Mouse (Mus musculus) left cerebral cortex, adult 2 months (tissue): ENCODE data around the gene Dglucy. TPM values are rescaled to one million over a fixed set of nuclear protein-coding genes. Genes with fewer than 3 reads are reported as not detected.

Experiments used
- DNase-seq, 2 experiments: peaks; one replicate each; pipeline ENCODE4 v3.0.0; 2021 to 2022; ENCODE audit warnings: low spot score in 2 of 2, mixed read lengths in 1 of 2; ENCODE audit errors: extremely low spot score in 1 of 2
- H3K27ac ChIP-seq: fragments of 200-600 bp; 2 replicates; pipeline ENCODE4 v1.8.1; 2022
- H3K4me3 ChIP-seq: fragments of 200-600 bp; 2 replicates; pipeline ENCODE4 v1.8.1; 2022
- CTCF ChIP-seq: fragments of 200-600 bp; IDR thresholded peaks from 2 replicates; pipeline ENCODE4 v1.8.1; 2022; ENCODE audit warnings: antibody characterized with exemption, mild to moderate bottlenecking, moderate library complexity
- intact Hi-C: fragments of 180-260 bp; cut with DNase I; formaldehyde crosslinking; loops from one replicate; pipeline ENCODE4 v1.15.1; 2025
- total RNA-seq, 2 experiments: library from RNA; stranded (reverse); gene quantifications; 2 replicates each; pipeline ENCODE4 v1.2.3; 2021

Dglucy gene
- total RNA-seq, 2 experiments from 2014 or later = 9.4 to 10.2 TPM

DNA sequence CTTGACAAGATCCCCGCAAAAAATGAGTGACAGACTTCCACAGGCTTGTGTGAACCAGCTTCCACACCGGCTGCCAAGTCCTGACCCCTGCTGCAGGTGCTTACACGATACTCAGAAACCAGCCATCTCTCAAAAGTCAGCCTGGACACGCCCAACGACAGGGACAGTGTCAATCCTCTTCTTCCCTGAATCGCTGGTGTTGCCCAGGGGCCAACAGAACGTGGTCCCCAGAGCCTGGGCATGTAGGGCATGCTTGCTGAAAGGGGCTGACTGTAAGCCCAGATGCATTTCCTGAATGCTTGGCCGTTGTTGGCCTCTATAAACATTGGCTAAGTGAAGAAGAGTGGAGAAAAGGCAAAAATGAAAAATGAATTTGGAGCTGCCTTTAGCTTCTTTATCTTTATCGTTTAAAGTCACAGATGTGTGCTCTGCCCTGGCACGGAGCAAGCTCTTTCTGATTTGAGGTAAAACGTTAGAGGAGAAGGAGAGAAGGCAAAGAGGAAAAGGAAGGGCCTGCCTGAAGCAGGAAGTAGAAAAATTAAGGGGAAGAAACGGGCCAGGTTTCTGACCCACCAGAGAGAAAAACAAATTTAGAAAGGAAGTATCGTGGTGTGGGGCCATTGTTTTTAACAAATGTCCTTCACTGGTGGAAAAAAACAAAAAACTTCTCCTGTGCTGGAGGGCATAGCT is 14.4 kb upstream of the Dglucy start:
- intact Hi-C loops = loop anchor here (5.0 kb wide), 1 partner anchor 37 kb away; the partner anchor contains the start of gene Rps6ka5
- H3K4me3 ChIP-seq = no peak overlapping the region
- TF ChIP-seq CTCF = no peak
- DNase-seq = no peak
- peak overlapping the region; percentile 50; the same call in 1 of the 2 replicates for H3K27ac ChIP-seq

- TF ChIP-seq CTCF = no peak
- intact Hi-C loops = no loop called here
- H3K4me3 ChIP-seq = no peak overlapping the region
- H3K27ac ChIP-seq = no peak overlapping the region
- no peak for DNase-seq
Observed at GRCm38 (mm10) chr12:100769871-100770270, 9.0 kb upstream of the Dglucy start.

DNA sequence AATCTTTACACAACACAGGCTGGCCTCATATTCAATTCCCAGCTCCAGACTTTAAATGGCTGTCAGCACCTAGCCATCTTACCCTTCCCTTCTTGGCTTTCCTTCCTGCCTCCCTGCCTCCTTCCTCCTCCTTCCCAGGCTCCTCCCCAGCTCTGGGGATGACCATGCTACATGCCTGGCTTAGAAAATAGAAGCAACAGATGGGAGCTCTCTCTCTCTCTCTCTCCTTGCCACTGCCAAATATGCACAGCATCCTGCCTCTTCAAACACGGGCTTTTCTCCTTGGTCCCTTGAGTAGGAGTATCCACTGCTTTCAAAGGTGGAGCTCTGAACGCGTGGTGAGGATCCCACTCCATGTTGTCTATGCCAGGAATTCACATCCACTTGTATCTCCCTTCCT is 8.1 kb upstream of the Dglucy start:
- no peak for TF ChIP-seq CTCF
- no peak overlapping the region for H3K27ac ChIP-seq
- intact Hi-C loops = no loop called here
- H3K4me3 ChIP-seq = no peak overlapping the region
- DNase-seq = peak in 1 of 2 experiments; percentile 14

GRCm38 (mm10) chr12:100772230-100772984 is 6.5 kb upstream of the Dglucy start:
- DNase-seq = peak; percentile 25 to 57
- peak; percentile 35 for TF ChIP-seq CTCF
- Histone ChIP-seq H3K4me3 (no peak overlapping the region), H3K27ac (no peak overlapping the region)
- intact Hi-C loops = no loop called here

GRCm38 (mm10) chr12:100774756-100775155 is 4.1 kb upstream of the Dglucy start:
- no peak for TF ChIP-seq CTCF
- Histone ChIP-seq H3K27ac (no peak overlapping the region), H3K4me3 (no peak overlapping the region)
- intact Hi-C loops = loop anchor here (5.0 kb wide), 1 partner anchor 63 kb away; no protein-coding TSS in a partner anchor
- no peak for DNase-seq

- Histone ChIP-seq H3K4me3 (no peak overlapping the region), H3K27ac (no peak overlapping the region)
- intact Hi-C loops = loop anchor here (5.0 kb wide), 1 partner anchor 62 kb away; no protein-coding TSS in a partner anchor
- no peak for TF ChIP-seq CTCF
- no peak for DNase-seq
Observed at GRCm38 (mm10) chr12:100775291-100775690, 3.6 kb upstream of the Dglucy start.

GRCm38 (mm10) chr12:100775911-100776581 is 2.8 kb upstream of the Dglucy start:
- DNase-seq = no peak
- no peak overlapping the region for H3K27ac ChIP-seq
- no peak for TF ChIP-seq CTCF

DNA sequence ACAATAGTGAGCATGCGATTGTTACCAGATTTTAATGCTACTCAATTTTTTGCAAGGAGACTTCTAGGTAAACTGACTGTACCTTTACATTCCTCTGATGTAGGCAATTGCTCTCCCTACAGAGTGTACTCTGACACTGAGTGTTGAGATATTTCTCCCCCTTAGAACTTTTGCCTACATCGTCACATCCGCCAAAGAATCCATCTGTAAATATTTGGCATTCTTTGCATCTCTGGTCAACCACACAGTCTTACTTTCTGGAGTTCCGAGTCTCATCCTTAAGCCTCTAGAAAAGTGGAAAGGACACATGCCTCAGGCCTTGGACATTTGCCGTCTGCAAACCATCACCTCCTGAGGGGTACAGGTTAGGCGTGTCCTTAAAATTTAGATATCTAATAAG is 1.9 kb upstream of the Dglucy start:
- Histone ChIP-seq H3K27ac (no peak overlapping the region), H3K4me3 (no peak overlapping the region)
- intact Hi-C loops = loop anchor here (5.0 kb wide), 1 partner anchor 60 kb away; no protein-coding TSS in a partner anchor
- DNase-seq = no peak
- TF ChIP-seq CTCF = no peak

More at GRCm38 (mm10) chr12:100775911-100776581, 2.8 kb upstream of the Dglucy start:
- no peak overlapping the region for H3K4me3 ChIP-seq
- intact Hi-C loops = loop anchor here (5.0 kb wide), 1 partner anchor 61 kb away; no protein-coding TSS in a partner anchor

DNA sequence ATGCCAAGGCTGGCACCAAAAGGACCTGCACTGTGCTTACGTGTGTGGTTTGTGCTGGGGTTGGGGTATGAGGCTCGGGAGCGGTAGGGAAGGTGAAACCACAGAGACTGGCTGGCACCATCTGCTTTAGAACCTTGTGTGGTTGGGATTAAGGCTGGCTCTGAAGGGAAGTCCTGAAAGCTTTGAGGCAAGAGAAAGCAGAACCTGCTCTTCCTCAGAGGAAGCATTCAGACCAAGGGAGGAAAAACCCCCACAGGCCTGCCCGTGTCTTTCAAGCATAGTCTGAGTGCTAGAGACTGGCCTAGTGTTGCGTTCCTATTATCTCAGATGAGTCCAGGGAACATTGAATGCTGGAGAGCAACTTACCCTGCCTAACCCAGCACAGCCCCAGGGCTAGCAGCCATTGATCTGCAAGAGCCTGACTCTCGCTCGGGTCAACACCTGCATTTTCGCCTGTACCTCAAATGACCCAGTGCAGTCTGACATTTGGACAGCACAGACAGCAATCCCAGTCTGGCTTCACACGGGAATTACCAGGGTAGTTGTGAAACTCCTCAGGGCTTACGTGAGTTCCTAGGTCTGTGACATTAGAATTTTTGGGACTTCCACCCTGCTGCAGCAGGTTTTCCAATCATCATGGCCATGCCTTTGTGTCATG is 452 bp upstream of the Dglucy start:
- H3K27ac ChIP-seq = peak overlapping the region; percentile 92
- no peak for TF ChIP-seq CTCF
- intact Hi-C loops = loop anchor here (2.0 to 5.0 kb wide), 2 partner anchors 54 to 59 kb away; no protein-coding TSS in a partner anchor
- no peak for DNase-seq
- H3K4me3 ChIP-seq = peak overlapping the region; percentile 48

GRCm38 (mm10) chr12:100780416-100780815 is 1.6 kb downstream of the Dglucy start:
- H3K4me3 ChIP-seq = no peak overlapping the region
- TF ChIP-seq CTCF = no peak
- intact Hi-C loops = no loop called here

DNA sequence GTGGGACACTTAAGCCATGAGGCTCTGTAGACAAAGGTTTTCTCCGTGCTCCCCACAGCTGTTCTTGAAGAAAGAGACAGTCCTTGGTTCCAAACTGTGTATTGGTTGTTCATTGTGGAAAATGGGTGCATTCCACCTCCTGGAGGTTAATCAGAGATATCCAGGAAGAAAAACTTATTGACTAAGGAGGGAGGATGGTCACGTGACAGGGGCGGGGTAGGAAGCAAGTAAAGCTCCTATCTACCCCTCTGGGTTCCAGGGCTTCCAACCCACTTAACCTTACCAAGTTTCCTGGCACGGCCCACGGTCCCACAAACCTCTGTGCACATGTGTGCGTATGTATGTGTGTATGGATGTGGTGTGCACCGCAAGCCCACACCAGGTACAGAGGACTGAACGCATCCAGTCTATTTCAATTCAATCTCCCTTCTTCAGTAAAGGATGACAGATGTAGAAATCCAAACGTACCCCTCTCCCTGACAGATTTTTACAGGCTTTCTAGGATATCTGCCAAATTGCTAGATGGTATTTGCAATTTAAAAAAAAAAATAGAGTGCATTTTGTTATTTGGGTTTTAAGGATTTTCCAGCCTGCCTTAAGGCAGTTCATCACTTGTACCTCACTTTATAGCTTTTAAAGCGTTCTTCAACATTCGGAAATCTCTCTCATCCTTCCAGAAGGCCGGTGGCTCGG is 2.7 kb downstream of the Dglucy start:
- no peak for DNase-seq
- Histone ChIP-seq H3K4me3 (no peak overlapping the region), H3K27ac (no peak overlapping the region)
- no peak for TF ChIP-seq CTCF
- intact Hi-C loops = no loop called here

More at GRCm38 (mm10) chr12:100780416-100780815, 1.6 kb downstream of the Dglucy start:
- no peak for DNase-seq
- no peak overlapping the region for H3K27ac ChIP-seq
